Mouse (Mus musculus) gastrocnemius, postnatal 10 days (tissue): ENCODE data around the gene Nxnl1. TPM values are rescaled to one million over a fixed set of nuclear protein-coding genes. Genes with fewer than 3 reads are reported as not detected.
A peak's percentile ranks its signal among the peaks of the same experiment; 100 is the strongest.

ENCODE experiments used
- DNase-seq: peaks from one replicate; pipeline ENCODE4 v3.0.0; 2021; ENCODE audit warnings: mixed read lengths
- total RNA-seq, 2 experiments: library from RNA; stranded (reverse); gene quantifications; 2 replicates each; pipeline ENCODE4 v1.2.3; 2021

Gene Nxnl1
- total RNA-seq, 2 experiments from 2014 or later: 0.14 TPM; not detected in 1

DNA sequence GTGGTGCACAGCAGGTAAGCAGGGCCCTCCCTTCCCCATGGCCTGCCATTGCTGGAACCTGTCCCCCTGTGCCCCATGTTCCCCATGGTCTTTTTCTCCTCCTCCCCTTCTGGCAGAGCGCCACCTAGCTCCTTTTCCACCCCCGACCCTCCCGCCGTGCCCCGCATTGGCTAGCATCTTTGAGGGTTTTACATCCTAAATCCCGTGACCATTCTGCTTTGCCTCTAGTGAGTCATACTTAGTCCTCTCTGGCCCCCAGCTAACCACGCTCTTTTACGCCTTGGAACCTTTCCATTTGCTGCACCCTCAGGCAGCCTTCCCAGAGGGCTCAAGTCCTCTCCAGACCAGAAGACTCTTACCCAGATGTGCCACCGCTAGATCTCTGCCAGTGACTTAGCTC is 13.8 kb upstream of the Nxnl1 start:
- no peak for DNase-seq

DNA sequence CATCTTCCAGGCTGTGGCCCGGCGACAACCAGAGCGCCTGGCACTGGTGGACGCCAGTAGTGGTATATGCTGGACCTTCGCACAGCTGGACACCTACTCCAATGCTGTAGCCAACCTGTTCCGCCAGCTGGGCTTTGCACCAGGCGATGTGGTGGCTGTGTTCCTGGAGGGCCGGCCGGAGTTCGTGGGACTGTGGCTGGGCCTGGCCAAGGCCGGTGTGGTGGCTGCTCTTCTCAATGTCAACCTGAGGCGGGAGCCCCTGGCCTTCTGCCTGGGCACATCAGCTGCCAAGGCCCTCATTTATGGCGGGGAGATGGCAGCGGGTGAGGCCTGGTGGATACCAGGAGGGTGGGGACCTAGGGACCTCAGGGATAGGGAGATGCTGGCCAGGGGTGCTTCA is 13.1 kb upstream of the Nxnl1 start:
- DNase-seq: peak; percentile 64

DNA sequence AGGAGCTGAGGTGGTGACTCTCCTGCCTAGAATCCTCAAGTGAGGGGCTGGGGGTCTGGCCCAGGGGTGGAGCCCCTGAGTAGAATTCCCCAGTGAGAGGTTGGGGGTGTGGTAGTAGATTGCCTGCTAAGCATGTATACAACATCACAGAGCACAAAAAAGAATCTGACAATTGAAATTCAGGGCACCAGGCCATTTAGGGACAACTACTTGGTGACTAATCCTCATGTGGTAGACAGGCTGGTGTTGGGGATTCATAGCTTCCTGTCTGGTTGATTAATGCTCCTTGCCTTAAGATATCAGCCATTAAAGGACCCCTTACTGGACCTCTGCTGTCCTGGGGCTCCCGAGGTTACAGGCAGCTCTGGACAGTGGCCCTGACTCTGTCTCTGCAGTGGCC is 12.6 kb upstream of the Nxnl1 start:
- DNase-seq: no peak

DNA sequence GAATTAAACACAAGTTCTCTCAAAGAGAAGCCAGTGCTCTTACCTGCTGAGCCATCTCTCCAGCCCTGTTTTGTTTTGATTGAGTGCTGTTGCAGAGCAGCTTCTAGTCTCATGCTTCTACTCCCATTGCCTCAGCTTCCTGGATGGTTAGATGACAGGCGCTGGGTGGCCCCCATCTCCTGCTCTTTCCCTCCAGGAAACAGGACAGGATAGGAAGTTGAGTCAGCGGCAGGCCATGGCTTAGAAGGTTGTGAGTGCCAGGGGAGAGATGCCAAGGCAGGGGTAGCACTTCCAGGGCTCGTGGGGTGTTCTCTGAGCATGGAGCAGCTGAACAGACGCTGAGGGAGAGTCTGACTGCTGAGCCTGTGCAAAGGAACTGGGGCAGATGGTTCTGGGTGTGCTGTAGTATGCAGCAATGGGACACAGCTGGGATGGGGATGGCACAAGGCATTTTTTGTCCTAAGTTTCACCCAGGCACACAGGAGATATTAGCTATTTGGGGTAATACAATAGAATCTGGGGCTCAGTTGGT is 11.5 kb upstream of the Nxnl1 start:
- DNase-seq: no peak

DNA sequence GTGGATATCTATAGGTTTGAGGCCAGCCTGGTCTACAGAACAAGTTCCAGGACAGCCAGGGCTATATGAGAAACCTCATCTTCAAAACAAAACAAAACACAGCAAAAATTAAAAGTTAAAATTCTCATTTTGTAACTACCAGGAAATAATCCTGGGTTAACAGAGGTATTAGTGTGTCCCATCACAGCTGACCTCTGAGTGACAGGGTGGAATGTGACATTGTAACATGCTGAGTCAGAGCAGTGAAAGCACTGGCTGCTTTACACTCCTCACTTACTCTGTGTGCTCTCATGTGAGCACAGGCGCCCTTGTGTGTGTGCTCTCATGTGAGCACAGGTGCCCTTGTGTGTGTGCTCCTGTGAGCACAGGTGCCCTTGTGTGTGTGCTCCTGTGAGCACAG is 8.6 kb upstream of the Nxnl1 start:
- no peak for DNase-seq

DNA sequence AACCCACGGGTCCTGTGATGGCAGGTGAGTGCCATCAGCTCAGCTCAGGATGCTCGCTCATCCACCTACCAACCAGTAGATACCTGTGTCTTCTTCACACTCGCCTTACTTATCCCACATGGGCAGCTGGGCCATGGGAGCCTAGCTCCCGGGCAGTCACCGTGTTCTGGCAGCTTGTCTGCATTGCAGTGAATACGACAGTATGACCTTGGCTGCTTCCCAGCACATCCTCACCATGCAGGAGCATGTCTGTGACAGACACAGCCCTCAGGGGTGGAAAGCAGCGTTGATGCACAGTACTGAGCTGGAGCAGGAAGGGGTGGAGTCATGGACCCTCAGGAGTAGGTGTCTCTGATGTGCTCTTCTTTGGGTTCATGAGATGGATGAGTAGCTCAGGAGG is 8.0 kb upstream of the Nxnl1 start:
- DNase-seq: no peak

DNA sequence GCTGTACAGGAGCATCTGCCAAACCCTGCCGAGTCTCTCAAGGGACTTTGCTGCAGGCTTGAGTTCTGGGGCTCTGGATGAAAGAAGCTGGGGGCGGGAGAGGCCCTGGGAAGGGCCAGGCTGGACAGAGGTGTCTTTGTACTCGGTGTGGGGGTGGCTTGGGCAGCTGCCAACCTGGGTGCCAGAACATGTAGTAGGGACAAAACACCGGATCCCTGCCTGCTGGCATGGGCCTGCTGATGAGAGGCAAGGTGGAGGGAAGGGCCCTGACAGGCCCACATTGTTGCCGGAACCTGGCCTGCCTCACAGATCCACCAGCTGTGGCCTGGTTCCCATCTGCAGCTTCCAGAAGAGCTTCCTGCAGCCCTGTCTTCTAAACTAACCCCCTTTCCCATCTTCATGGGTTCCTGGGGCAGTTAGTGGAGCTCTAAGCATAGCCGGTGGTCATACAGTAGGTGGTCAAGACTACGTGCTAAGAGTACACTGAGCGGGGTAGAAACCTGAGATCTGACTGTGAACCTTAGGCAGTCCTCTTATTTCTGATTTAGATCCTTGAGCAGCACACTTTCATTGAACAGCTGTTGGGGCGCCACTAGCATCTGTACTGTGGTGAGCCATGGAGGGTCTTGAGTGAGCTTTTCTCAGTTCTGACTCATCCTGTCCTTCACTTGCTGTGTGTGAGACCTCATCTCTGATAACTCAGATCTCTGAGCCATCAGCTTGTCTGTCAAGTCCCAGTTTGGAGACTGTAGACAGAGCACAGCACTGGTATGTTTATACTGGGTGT is 6.6 kb upstream of the Nxnl1 start:
- peak; percentile 61 for DNase-seq

DNA sequence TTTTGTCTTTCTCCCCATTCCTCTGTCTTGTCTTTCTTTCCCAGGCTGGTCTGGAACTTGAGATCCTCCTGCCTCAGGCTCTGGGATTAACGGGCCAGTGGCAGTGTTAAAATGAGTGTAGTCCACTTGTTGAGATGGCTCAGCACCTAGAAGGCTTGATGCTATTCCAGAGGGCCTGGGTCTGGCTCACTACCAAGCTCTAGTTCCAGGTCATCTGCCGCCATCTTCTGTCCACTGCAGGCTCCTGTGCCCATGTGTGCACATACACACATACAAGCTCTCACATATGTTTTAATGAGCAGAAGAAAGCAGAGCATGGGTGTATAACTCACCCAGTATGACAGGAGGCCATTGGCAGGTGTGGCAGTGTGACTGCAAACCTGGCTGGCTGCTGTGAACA is 5.7 kb upstream of the Nxnl1 start:
- no peak for DNase-seq

DNA sequence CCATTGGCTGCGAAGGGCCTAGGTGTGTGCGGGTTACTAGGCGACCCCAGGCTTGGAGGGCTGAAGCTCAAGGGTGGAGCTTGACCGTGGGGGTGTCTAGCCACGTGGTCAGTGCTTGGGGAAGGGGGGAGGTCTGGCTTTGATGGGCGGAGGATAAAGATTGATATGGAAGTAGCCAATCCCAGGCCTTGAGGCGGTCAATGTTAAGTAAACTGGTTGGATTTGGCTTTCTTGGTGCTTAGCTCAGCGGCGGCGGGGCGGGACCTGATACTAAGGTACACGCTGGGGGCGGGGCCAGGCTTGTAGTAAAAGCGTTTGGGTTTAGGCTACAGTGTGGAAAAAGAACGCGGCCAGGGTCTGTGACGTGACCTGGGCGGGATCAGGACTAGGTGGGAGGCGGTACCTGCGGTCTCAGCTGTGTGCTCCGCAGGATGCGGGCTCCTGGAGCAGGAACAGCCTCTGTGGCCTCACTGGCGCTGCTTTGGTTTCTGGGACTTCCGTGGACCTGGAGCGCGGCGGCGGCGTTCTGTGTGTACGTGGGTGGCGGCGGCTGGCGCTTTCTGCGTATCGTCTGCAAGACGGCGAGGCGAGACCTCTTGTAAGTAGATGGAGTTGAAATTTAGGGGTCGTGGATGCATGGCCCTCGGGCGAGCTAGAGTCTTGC is 4.0 kb upstream of the Nxnl1 start:
- peak; percentile 79 for DNase-seq

DNA sequence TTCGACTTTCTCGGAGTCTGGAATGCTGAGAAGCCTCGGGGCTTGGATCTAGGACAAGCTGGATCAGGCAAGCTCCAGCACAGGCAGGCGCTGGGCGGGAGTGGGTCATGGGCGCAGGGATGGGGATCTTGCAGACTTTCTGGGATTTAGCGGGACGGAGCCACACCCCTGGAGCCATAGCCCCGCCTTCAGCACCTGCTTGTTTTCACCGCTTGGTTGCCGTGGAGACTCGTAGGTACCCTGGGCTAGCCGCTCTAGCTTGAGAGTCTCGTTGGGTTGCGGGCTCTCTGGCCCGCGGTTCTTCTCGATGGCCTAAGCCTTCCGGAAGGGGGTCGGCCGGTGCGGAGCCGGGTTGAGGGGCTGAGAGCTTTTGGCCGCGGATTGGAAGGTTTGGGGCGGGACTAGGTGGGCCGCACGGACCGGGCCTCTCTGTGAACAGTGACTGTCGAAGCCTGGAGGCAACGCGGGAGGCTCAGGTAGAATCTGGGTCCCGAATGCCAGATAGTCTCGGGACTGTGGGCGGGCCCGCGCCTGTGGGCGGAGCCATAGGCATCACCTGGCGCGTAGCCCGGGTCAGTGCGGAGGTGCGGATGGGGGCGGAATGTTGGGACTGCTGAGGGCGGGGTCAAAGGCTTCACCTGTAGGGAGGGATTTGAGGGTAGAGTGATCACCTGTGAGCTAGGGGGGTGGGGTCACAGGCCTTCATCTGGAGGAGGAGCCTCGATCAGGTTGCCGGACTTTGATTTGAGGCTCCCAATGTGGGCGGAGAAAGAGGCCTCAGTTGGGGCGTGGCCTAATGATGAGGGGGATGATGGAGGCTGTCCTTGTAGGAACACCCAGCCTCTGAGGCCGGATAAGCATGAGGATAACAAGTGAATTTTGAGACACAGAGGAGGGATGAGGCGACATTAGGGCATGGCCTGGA is 3.2 kb upstream of the Nxnl1 start:
- DNase-seq: peak; percentile 71

DNA sequence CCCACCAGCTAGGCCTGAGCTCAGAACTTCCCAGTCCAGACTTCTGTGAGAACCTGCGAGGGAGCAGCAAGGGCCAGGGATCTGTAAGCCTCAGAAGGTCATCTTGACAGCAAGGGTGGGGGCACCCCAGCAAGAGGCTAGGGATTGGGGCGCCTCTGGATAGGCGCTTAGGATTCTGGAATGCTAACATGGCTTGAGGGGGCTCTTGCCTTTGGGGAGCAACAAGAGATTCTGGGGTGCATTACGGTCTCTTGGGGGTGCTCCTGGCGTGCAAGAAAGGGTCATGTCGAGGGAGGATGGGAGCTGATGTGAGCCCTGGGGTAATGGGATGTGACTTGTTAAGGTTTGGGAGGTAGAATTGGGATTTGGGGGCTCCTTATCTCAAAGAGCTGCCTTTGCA is 2.5 kb upstream of the Nxnl1 start:
- peak; percentile 26 for DNase-seq

DNA sequence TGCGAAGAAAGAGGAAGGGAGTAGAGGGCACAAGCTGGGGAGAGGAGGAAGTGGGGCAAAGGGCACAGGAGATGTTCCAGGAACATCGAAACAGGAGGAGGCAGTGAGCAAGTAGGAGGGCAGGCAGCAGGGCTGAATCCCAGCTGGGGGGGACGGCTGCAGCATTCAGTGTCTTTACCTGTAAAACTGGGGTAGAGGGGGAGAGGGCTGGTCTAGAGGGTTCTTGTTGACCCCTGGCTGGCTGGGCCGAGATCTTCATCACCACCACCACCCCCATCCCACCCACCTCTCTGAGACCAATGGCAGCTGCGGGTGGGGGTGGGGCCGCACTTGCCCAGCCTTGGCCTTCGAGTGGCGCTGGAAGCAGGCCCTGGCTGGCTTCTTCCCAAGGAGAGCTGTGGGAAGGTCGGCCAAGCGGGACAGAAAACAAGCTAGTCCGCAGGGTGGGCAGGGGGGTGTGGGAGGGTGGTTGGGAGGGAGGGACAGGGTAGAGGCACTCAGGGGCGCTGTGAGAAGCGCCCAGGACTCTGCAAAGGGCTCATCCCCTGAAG is 2.1 kb upstream of the Nxnl1 start, which contains the start of gene Slc27a1:
Gene Slc27a1, plus strand, starts transcription at position 496 of the 551 bp plus-strand sequence.
- DNase-seq: peak; percentile 81

DNA sequence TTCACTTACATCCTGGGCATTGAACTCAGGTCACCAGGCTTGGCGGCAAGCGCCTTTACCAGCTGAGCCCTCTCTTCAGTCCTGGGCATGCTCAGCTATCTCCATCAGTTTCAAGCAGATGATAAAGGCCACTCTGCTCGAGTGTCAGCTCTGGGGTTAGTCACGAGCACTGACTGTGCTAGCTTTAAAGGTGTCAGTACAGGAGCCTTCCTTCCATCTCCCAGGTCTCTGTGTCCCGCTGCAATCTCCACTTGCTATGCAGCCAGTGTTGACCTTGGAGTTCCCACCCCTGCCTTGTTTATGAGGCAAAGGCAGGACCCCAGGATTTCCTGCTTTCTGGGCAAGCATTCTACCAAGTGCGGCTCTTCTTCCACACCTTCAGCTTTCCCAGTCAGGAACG is 1.2 kb upstream of the Nxnl1 start:
- no peak for DNase-seq

DNA sequence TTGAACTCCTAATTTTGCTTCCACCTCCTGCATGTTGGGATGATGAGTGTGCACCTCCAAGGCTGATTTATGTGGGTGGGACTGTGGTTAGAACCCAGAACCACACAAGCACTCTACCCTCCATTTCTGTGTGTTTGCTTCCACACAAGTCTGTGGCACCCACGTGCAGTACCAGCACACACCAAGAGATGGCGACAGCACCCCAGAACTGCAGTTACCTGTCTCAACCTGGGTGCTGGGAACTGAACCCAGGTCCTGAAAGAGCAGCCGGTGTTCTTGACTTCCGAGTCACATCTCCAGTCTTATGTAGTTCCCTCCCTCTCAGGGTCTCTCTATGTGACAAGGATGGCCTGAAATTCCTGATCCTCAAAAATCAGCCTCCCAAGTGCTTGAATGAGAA is 2.4 kb downstream of the Nxnl1 start:
- DNase-seq: no peak

DNA sequence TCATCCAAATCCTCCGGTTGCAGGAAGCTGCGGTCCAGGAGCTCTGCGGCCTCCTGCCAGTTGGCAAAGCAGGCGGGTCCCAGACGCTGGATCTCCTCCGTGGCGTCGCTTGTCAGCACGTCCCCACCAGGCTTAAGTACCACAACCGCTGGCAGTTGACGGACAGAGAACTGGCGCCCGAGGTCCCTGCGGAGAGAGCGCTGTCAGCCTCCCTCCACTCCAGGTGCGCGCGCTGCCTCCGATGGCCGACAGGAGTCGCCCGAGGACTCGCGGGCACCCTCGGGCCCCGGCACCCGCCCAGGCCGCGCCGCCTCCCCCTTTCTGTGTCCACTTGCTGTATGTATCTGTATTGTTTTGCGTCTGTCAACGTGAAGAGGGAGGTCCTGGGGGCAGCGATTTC is 3.6 kb downstream of the Nxnl1 start:
- peak; percentile 91 for DNase-seq

DNA sequence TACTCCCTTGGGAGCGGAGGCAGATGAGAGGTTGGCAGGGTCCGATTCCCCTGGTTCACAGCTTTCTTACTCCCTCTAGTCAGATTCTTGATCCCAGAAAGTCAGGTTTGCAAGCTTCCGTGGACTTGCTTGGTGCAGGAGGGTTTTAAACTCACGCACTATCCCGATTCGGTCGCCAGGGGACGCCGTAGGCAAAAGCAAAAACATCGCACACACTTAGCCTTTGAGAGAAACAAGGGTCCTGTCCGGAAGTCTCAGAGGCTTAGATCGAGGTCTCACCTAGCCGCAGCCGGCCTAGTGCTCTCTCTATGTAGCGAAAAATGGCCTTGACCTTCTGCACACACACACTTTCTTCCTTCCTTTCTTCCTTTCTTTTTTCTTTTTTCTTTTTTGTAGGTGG is 5.0 kb downstream of the Nxnl1 start:
- DNase-seq: peak; percentile 62

DNA sequence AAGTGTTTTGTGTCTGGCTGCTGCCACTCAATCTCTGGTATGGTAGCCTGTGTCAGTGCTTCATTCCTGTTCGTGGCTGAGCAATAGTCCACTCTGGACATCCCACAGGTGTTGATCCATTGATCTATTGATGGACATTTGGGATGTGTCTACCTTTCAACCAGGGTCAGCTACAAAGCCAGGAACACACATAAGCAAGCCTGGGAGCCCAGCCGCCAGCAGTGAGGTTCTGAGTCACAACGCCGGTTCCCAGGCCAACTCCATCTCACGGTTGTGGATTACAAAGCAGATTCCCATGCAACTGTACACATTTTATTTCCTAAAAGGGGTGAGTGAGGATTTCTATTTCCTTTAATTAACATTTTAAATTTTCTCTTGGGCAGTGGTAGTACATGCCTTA is 5.6 kb downstream of the Nxnl1 start:
- no peak for DNase-seq

DNA sequence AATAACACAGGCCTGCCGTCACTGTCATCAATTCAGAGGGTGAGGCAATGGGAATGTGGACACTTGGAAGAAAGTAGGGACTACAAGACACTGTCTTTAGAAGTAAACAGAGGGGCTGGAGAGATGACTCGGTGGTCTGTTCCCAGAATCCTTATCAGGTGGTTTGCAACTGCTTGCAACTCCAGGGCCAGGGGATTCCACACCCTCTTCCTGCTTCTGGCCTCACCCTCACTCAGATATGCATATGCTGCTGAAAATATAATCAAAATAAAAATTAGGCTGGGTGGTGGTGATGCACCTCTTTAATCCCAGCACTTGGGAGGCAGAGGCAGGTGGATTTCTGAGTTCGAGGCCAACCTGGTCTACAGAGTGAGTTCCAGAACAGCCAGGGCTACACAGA is 6.3 kb downstream of the Nxnl1 start:
- no peak for DNase-seq

DNA sequence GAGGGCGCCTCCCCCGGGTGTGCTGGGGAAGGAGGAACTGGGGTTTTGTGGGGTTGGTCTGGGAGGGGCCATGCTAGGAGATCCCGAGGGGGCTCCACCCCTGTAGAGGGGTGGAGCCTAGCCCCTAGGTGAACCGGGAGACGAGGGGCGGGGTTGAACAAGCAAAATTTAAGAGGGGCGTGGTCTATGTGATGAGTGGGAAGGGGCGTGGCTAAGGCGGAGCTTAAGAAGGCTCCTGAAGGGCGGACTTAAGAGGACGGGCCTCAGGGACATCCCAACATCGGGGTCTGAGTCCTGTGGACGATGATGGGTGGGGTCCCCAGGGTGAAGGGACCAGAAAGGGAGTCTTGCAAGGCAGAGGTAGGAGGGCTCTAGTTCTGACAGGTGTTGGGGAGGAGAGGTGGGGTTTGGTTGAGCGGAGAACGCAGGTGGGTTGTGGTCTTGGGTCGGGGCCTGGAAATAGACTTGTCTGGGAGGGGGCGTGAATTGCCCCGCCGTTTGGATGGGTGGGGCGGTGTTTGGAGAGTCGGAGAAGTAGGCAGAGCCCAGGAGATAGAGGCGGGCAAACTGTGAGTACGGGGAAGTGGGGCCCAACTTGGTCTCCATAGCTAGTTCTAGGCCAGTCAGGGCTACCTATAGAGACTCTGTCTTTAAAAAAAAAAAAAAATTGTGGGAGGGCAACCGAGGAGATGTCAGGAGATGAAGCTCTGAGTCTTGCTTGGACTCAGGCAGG is 7.3 kb downstream of the Nxnl1 start:
- peak; percentile 38 for DNase-seq

DNA sequence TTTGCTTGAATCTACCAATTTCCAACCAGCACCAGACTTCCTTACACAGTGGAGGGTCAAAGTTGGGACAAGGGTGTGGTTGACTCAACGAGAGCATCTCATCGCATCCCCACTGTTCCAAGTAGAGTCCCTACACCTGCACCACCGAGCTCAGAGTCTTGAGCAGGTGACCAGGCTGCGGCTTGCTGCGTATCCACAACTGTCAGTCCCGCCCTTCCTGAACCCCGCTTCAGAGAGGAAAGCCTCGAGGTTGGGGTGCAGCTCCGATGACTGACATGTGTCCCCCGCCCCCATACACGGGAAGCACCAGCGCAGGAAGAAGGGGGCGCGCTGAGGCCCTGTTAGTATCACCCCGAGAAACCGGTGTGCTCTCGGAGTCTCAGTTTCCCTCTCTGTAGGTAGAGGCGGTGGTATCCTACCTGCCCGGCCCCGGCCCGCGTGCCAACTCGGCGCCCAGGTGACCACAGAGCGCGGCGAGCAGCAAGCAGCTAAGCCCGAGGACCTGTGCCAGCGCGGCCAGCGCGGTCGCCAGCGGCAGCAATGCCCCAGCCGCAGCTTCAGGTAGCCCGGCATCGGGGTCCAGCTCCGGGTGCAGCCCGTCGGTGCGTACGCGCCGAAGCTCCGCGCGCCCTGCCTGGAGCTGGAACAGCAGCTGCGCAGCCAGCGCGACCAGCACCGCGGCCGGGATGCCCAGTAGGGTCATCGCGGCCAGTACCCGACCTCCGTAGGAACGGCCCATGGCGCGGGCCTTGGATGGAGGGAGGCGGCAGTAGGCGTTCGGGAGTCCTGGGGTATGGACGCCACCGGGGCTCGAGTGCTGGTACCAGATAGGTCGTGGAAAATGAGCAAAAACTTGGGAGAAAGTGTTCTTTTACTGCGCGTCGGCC is 8.1 kb downstream of the Nxnl1 start, which contains the start of gene Tmem221:
Gene Tmem221, minus strand, starts transcription at position 801 of the 887 bp plus-strand sequence.
- no peak for DNase-seq
